Mouse (Mus musculus) midbrain, embryonic 11.5 days (tissue): Measurements from ENCODE around the gene Gm47996. TPM values are rescaled to one million over a fixed set of nuclear protein-coding genes. Genes with fewer than 3 reads are reported as not detected.
A peak's percentile ranks its signal among the peaks of the same experiment; 100 is the strongest.

ENCODE experiments used
- ATAC-seq: fragments of 200-750 bp; cut with Nextera tagmentation; 2 replicates; pipeline ENCODE4 v1.8.0; 2017; ENCODE audit warnings: moderate TSS enrichment, moderate library complexity; ENCODE audit not compliant: low FRiP score
- DNase-seq: peaks from one replicate; pipeline ENCODE4 v3.0.0; 2015; ENCODE audit warnings: low spot score; ENCODE audit errors: missing footprints
- H3K27ac ChIP-seq: fragments of 300-500 bp; sonication (generic); 2 replicates; pipeline ENCODE4 v1.5.1; 2014; ENCODE audit warnings: low read depth, low read length
- H3K27me3 ChIP-seq: fragments of 300-500 bp; sonication (generic); 2 replicates; pipeline ENCODE4 v1.6.1; 2014; ENCODE audit warnings: mild to moderate bottlenecking, low read length, moderate library complexity, mixed read lengths; ENCODE audit not compliant: control insufficient read depth, insufficient read depth
- H3K36me3 ChIP-seq: fragments of 300-500 bp; sonication (generic); 2 replicates; pipeline ENCODE4 v1.6.1; 2014; ENCODE audit warnings: mild to moderate bottlenecking, low read length, moderate library complexity, mixed read lengths; ENCODE audit not compliant: control insufficient read depth, insufficient read depth
- H3K4me1 ChIP-seq: fragments of 300-500 bp; sonication (generic); 2 replicates; pipeline ENCODE4 v1.6.1; 2014; ENCODE audit warnings: low read length; ENCODE audit not compliant: control insufficient read depth, insufficient read depth
- H3K4me2 ChIP-seq: fragments of 300-500 bp; sonication (generic); 2 replicates; pipeline ENCODE4 v1.6.1; 2014; ENCODE audit warnings: mild to moderate bottlenecking, moderate library complexity
- H3K4me3 ChIP-seq: fragments of 300-500 bp; sonication (generic); 2 replicates; pipeline ENCODE4 v1.5.1; 2014; ENCODE audit warnings: low read depth, low read length
- H3K9ac ChIP-seq: fragments of 300-500 bp; sonication (generic); 2 replicates; pipeline ENCODE4 v1.6.1; 2014; ENCODE audit warnings: low read length
- H3K9me3 ChIP-seq: fragments of 300-500 bp; sonication (generic); 2 replicates; pipeline ENCODE4 v1.6.1; 2016; ENCODE audit warnings: low read length; ENCODE audit not compliant: control insufficient read depth
- WGBS: fragments of 180-500 bp; shearing (Covaris S2); extraction: QIAGEN DNeasy Blood & Tissue Kit; methylation state at CpG from one replicate; pipeline ENCODE4 v1.1.7; 2014; 5-methylcytosine and 5-hydroxymethylcytosine counted together
- polyA plus RNA-seq: library from polyadenylated mRNA; unstranded; fragments of >200 nt; fragmentation: Nextera tagmentation; extraction: Ambion mirVana; gene quantifications from 2 replicates; pipeline ENCODE4 v1.2.1, GENCODE M21; 2014

The Gm47996 gene
- polyA plus RNA-seq, 1 experiment from 2014 or later, result not detected

GRCm38 (mm10) chr1:151235574-151235973, 25.6 kb downstream of the Gm47996 start:
- ATAC-seq (peak; percentile 67; the same call in 1 of the 2 replicates), DNase-seq (peak; percentile 85)
- Histone ChIP-seq H3K9me3 (no peaks in the 10 kb centered on the region; the same call in 1 of the 2 replicates), H3K4me2 (no peak overlapping the region), H3K4me1 (peaks cover 2% of the 10 kb centered on the region; the same call in 1 of the 2 replicates), H3K9ac (no peak overlapping the region), H3K36me3 (no peaks in the 10 kb centered on the region), H3K27me3 (no peaks in the 10 kb centered on the region), H3K4me3 (no peak overlapping the region), H3K27ac (no peak overlapping the region)
- WGBS, result 9% methylated on average over 2 of the region's 2 CpGs

DNA sequence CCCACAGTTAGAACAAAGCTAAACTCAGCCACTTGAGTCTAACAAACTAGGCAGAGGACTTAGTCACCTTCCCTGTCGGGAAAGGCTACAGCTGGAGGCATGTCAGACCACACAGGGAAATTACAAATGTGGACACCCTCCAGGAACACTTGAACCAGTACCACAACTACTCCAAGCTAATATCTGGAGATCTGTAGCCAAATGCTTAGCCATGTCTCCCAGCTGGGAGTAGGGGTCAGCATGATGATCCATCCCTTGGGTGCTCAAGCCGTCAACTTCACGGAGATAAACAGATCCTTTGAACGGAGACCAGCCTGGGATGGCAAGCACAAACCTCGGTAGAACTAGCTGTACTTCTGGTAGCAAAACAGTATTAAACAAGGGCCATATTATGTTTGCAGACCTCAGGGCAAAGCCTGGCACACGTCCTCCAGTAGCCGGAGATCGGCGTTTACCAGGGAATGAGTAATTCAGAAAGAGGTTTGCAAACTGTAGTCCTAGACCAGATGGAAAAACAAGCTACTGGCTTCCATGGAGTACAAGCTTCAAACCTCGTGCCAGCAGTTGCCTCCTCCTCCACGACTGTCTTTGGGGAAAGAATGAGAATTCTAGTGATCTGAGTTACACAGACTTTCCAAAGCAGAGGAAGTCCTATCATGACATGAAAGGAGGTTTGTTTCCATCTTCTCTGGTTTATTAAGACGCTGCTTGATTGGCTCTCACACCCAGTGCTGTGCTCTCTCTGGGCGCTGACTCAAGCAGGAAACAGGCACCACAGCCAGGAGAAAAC, 26.4 kb downstream of the Gm47996 start:
- no peaks in the 10 kb centered on the region for H3K27me3 ChIP-seq
- ATAC-seq (0 out of 2 replicates have a peak, but pooled peaks have one; percentile 8), DNase-seq (peak; percentile 81)
- H3K9ac ChIP-seq, result no peak overlapping the region
- no peak overlapping the region for H3K4me2 ChIP-seq
- H3K27ac ChIP-seq, result no peak overlapping the region
- peaks cover 2% of the 10 kb centered on the region; the same call in 1 of the 2 replicates for H3K4me1 ChIP-seq
- WGBS, result 81% methylated on average over 13 of the region's 13 CpGs
- H3K4me3 ChIP-seq, result no peak overlapping the region
- no peaks in the 10 kb centered on the region; the same call in 1 of the 2 replicates for H3K9me3 ChIP-seq
- H3K36me3 ChIP-seq, result no peaks in the 10 kb centered on the region

DNA sequence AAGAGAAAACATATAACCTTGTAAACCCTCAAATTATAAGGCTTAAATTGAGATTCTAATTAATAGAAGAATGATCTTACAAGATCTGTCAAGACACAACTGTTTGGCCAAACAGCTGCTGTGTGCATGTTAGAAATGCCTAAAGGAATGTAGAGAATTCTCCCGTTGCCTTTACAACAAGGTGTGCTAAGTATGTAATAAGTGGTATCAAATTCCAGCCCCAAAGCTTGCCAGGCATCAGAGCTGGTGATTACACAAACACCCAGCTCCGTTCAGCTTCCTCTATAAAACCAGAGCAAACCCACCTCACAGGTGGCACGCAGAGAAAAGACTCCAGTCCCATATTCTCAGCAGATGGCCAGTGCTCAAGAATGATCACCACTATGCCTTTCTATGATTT, 27.8 kb downstream of the Gm47996 start:
- Histone ChIP-seq H3K27ac (no peak overlapping the region), H3K4me3 (no peak overlapping the region), H3K4me2 (no peak overlapping the region), H3K36me3 (no peaks in the 10 kb centered on the region), H3K9me3 (no peaks in the 10 kb centered on the region; the same call in 1 of the 2 replicates), H3K9ac (no peak overlapping the region), H3K27me3 (no peaks in the 10 kb centered on the region), H3K4me1 (peaks cover 2% of the 10 kb centered on the region; the same call in 1 of the 2 replicates)
- WGBS, result 83% methylated on average over 3 of the region's 3 CpGs
- ATAC-seq, result no peak
- DNase-seq, result no peak

- H3K4me2 ChIP-seq, result no peak overlapping the region
- H3K9ac ChIP-seq, result no peak overlapping the region
- WGBS, result 91% methylated on average over 4 of the region's 4 CpGs
- no peak for DNase-seq
- no peak overlapping the region for H3K4me3 ChIP-seq
- no peaks in the 10 kb centered on the region for H3K36me3 ChIP-seq
- ATAC-seq, result no peak
- H3K9me3 ChIP-seq, result no peaks in the 10 kb centered on the region
- no peaks in the 10 kb centered on the region for H3K4me1 ChIP-seq
- no peaks in the 10 kb centered on the region for H3K27me3 ChIP-seq
- H3K27ac ChIP-seq, result no peak overlapping the region
Observed at GRCm38 (mm10) chr1:151243332-151243731, 33.4 kb downstream of the Gm47996 start.

DNA sequence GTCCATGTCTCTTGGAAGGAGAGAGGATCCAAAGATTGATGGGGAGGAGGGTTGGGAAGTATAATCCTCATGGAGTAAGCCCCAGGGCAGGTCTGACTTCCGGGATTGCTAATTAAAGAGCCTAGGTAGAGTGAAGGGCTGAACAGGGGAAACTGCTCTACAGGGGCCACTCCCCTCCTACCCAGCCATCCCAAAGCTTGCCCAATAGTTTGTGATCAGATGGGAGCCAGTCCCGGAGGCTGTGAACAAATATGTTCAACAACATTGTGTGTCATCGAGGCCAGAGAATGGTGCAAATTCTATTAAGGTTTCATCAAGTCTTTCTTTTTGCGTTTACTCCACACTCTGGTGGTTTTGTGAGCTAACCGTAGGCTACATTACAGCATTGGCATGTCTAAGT, 34.1 kb downstream of the Gm47996 start:
- no peaks in the 10 kb centered on the region for H3K9me3 ChIP-seq
- no peak overlapping the region for H3K4me3 ChIP-seq
- H3K27ac ChIP-seq, result no peak overlapping the region
- ATAC-seq (no peak), DNase-seq (no peak)
- no peaks in the 10 kb centered on the region for H3K27me3 ChIP-seq
- 92% methylated on average over 5 of the region's 5 CpGs for WGBS
- H3K36me3 ChIP-seq, result no peaks in the 10 kb centered on the region
- H3K4me2 ChIP-seq, result no peak overlapping the region
- no peak overlapping the region for H3K9ac ChIP-seq
- H3K4me1 ChIP-seq, result no peaks in the 10 kb centered on the region

DNA sequence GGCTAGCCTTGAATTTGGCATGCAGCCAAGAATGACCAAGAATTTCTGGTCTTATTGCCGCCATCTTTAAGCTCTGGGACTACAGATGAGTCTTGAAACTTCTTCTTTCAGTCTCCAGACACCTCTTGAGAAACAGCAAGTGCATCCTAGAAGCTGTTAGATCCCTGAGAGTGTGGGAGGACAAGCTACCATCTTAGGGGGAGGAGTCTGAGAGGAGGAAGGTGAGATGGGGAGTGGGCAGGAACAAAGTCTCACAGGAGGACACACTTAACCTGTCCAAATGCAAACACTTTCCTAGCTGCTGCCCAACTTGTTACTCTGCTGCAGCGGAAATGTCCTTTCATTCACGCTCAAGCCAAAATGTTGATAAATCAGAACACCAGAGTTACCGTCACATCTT, 34.8 kb downstream of the Gm47996 start:
- peak; percentile 33 for DNase-seq
- Histone ChIP-seq H3K27me3 (no peaks in the 10 kb centered on the region), H3K4me1 (no peaks in the 10 kb centered on the region), H3K9ac (no peak overlapping the region), H3K9me3 (no peaks in the 10 kb centered on the region), H3K36me3 (no peaks in the 10 kb centered on the region), H3K4me2 (no peak overlapping the region), H3K27ac (no peak overlapping the region), H3K4me3 (no peak overlapping the region)
- no peak for ATAC-seq
- 89% methylated on average over 4 of the region's 4 CpGs for WGBS

DNA sequence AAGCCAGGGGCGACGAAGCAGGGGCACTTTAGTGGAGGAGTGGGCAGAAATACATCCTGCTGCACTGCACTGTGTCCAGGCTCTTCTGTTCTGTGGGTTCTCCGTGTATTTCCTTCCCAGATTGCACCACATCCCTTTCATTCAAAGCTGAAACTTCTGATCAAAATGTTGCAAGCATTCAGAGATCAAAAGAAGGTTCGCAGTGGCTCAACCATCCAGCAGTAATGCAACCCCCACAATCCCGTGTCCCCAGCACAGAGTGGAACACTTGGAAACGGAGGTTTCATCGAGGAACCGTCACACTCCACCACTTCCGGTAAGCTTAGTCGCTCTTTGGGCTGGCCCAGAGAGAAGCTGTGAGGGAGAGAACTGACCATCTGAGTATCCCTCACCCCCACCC, 35.2 kb downstream of the Gm47996 start:
- H3K27me3 ChIP-seq, result no peaks in the 10 kb centered on the region
- DNase-seq, result peak; percentile 47
- ATAC-seq, result no peak
- H3K27ac ChIP-seq, result no peak overlapping the region
- H3K4me2 ChIP-seq, result no peak overlapping the region
- 84% methylated on average over 10 of the region's 10 CpGs for WGBS
- H3K9ac ChIP-seq, result no peak overlapping the region
- no peaks in the 10 kb centered on the region for H3K36me3 ChIP-seq
- no peak overlapping the region for H3K4me3 ChIP-seq
- H3K9me3 ChIP-seq, result no peaks in the 10 kb centered on the region
- no peaks in the 10 kb centered on the region for H3K4me1 ChIP-seq

DNA sequence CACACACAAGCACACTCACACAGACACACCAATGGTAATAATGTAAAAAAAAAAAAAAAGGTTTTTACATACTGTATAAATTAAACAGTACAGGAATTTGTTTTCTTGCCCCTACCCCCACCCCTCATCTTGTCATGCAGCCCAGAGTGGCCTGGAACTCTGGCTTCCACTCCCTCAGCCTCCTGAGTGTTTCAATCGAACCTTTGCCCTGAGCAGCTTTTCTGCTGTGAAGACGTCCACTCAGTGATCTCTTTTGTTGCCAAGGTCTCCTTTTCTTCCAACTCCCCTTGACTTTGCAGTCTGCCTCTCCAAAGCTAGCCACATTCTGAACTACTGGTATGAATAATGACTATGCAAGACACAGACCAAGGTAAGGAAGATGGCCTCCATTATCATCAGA, 35.9 kb downstream of the Gm47996 start:
- Histone ChIP-seq H3K27me3 (no peaks in the 10 kb centered on the region), H3K9me3 (no peaks in the 10 kb centered on the region), H3K4me2 (no peak overlapping the region), H3K36me3 (no peaks in the 10 kb centered on the region), H3K27ac (no peak overlapping the region), H3K4me1 (no peaks in the 10 kb centered on the region), H3K9ac (no peak overlapping the region), H3K4me3 (no peak overlapping the region)
- ATAC-seq (no peak), DNase-seq (peak; percentile 79)
- 71% methylated on average over 2 of the region's 2 CpGs for WGBS

GRCm38 (mm10) chr1:151250109-151250508, 40.2 kb downstream of the Gm47996 start:
- Histone ChIP-seq H3K9me3 (no peaks in the 10 kb centered on the region), H3K27ac (no peak overlapping the region), H3K4me3 (no peak overlapping the region), H3K4me2 (no peak overlapping the region), H3K27me3 (no peaks in the 10 kb centered on the region), H3K36me3 (no peaks in the 10 kb centered on the region), H3K4me1 (no peaks in the 10 kb centered on the region), H3K9ac (no peak overlapping the region)
- no peak for DNase-seq
- ATAC-seq, result no peak
- WGBS, result 91% methylated on average over 3 of the region's 3 CpGs
